Mouse (Mus musculus): ENCODE results near the gene Tbx5. TPM values are rescaled to one million over a fixed set of nuclear protein-coding genes. Genes with fewer than 3 reads are reported as not detected.

Tbx5 gene
- total and polyA plus RNA-seq, 3 experiments: 0.05 TPM; not detected in 2

GRCm38 (mm10) chr5:119827341-119827740, 5.1 kb upstream of the Tbx5 start:
- TF ChIP-seq GATA1 (IDR thresholded peaks at IDR 0.05; ENCODE audit: borderline replicate concordance, low read length): no peak
- TF ChIP-seq TAL1 (conservative IDR thresholded peaks at IDR 0.05; ENCODE audit: low read depth, low read length): no peak
- no peak for TF ChIP-seq POLR2AphosphoS5 (IDR thresholded peaks at IDR 0.05; ENCODE audit: insufficient replicate concordance, low read depth, low read length)
- no peak for TF ChIP-seq GATA2 (IDR thresholded peaks at IDR 0.05; ENCODE audit: borderline replicate concordance, low read depth, low read length)
- no peak for TF ChIP-seq CTCF (IDR thresholded peaks at IDR 0.05; ENCODE audit: low read depth, low read length)
- Histone ChIP-seq H3K36me3 (replicated peaks) (no peaks in the 10 kb centered on the region), H3K4me3 (ENCODE audit: low read depth, low read length) (no peak overlapping the region), H3K4me1 (ENCODE audit: insufficient read depth, low read depth, low read length) (no peaks in the 10 kb centered on the region), H3K9me3 (replicated peaks) (peaks cover 81% of the 10 kb centered on the region), H3K27me3 (ENCODE audit: insufficient read depth, low read length) (no peaks in the 10 kb centered on the region; the same call in 1 of the 2 replicates)
- ATAC-seq (ENCODE audit: extremely low read depth, insufficient number of reproducible peaks, low FRiP score, poor library complexity, severe bottlenecking) (no peak), DNase-seq (ENCODE audit: low spot score) (no peak)

- no peak for DNase-seq (ENCODE audit: low spot score)
- TF ChIP-seq TAL1 (conservative IDR thresholded peaks at IDR 0.05; ENCODE audit: low read depth, low read length) (no peak), GATA1 (IDR thresholded peaks at IDR 0.05; ENCODE audit: borderline replicate concordance, low read length) (no peak), POLR2AphosphoS5 (IDR thresholded peaks at IDR 0.05; ENCODE audit: insufficient replicate concordance, low read depth, low read length) (no peak), CTCF (IDR thresholded peaks at IDR 0.05; ENCODE audit: low read depth, low read length) (no peak), GATA2 (IDR thresholded peaks at IDR 0.05; ENCODE audit: borderline replicate concordance, low read depth, low read length) (no peak)
- no peaks in the 10 kb centered on the region for H3K36me3 ChIP-seq (replicated peaks)
- H3K27me3 ChIP-seq (ENCODE audit: insufficient read depth, low read length): no peaks in the 10 kb centered on the region; the same call in 1 of the 2 replicates
- H3K4me1 ChIP-seq (ENCODE audit: insufficient read depth, low read depth, low read length): no peaks in the 10 kb centered on the region
- peaks cover 75% of the 10 kb centered on the region for H3K9me3 ChIP-seq (replicated peaks)
- ATAC-seq (ENCODE audit: extremely low read depth, insufficient number of reproducible peaks, low FRiP score, poor library complexity, severe bottlenecking): no peak
- no peak overlapping the region for H3K4me3 ChIP-seq (ENCODE audit: low read depth, low read length)
These were observed 1.9 kb upstream of the Tbx5 start for GRCm38 (mm10) chr5:119830611-119831010.

GRCm38 (mm10) chr5:119831201-119831771, 1.2 kb upstream of the Tbx5 start:
- ATAC-seq (ENCODE audit: extremely low read depth, insufficient number of reproducible peaks, low FRiP score, poor library complexity, severe bottlenecking) (no peak), DNase-seq (ENCODE audit: low spot score) (no peak)
- no peaks in the 10 kb centered on the region; the same call in 1 of the 2 replicates for H3K27me3 ChIP-seq (ENCODE audit: insufficient read depth, low read length)
- TF ChIP-seq CTCF (IDR thresholded peaks at IDR 0.05; ENCODE audit: low read depth, low read length): no peak
- no peak for TF ChIP-seq GATA1 (IDR thresholded peaks at IDR 0.05; ENCODE audit: borderline replicate concordance, low read length)
- TF ChIP-seq TAL1 (conservative IDR thresholded peaks at IDR 0.05; ENCODE audit: low read depth, low read length): no peak
- TF ChIP-seq GATA2 (IDR thresholded peaks at IDR 0.05; ENCODE audit: borderline replicate concordance, low read depth, low read length): no peak
- TF ChIP-seq POLR2AphosphoS5 (IDR thresholded peaks at IDR 0.05; ENCODE audit: insufficient replicate concordance, low read depth, low read length): no peak
- no peaks in the 10 kb centered on the region for H3K36me3 ChIP-seq (replicated peaks)
- no peak overlapping the region; the same call in 1 of the 2 replicates for H3K4me3 ChIP-seq (ENCODE audit: low read depth, low read length)
- peaks cover 77% of the 10 kb centered on the region for H3K9me3 ChIP-seq (replicated peaks)
- no peaks in the 10 kb centered on the region for H3K4me1 ChIP-seq (ENCODE audit: insufficient read depth, low read depth, low read length)

- no peak for TF ChIP-seq CTCF (IDR thresholded peaks at IDR 0.05; ENCODE audit: low read depth, low read length)
- no peak for TF ChIP-seq GATA1 (IDR thresholded peaks at IDR 0.05; ENCODE audit: borderline replicate concordance, low read length)
- no peak for TF ChIP-seq TAL1 (conservative IDR thresholded peaks at IDR 0.05; ENCODE audit: low read depth, low read length)
- no peak for TF ChIP-seq GATA2 (IDR thresholded peaks at IDR 0.05; ENCODE audit: borderline replicate concordance, low read depth, low read length)
- TF ChIP-seq POLR2AphosphoS5 (IDR thresholded peaks at IDR 0.05; ENCODE audit: insufficient replicate concordance, low read depth, low read length): no peak
- H3K27me3 ChIP-seq (ENCODE audit: insufficient read depth, low read length): no peaks in the 10 kb centered on the region; the same call in 1 of the 2 replicates
- H3K4me1 ChIP-seq (ENCODE audit: insufficient read depth, low read depth, low read length): no peaks in the 10 kb centered on the region
- DNase-seq (ENCODE audit: low spot score) (no peak), ATAC-seq (ENCODE audit: extremely low read depth, insufficient number of reproducible peaks, low FRiP score, poor library complexity, severe bottlenecking) (no peak)
- H3K4me3 ChIP-seq (ENCODE audit: low read depth, low read length): no peak overlapping the region
- peaks cover 76% of the 10 kb centered on the region for H3K9me3 ChIP-seq (replicated peaks)
- no peaks in the 10 kb centered on the region for H3K36me3 ChIP-seq (replicated peaks)
These were observed 533 bp upstream of the Tbx5 start for GRCm38 (mm10) chr5:119831791-119832478.

DNA sequence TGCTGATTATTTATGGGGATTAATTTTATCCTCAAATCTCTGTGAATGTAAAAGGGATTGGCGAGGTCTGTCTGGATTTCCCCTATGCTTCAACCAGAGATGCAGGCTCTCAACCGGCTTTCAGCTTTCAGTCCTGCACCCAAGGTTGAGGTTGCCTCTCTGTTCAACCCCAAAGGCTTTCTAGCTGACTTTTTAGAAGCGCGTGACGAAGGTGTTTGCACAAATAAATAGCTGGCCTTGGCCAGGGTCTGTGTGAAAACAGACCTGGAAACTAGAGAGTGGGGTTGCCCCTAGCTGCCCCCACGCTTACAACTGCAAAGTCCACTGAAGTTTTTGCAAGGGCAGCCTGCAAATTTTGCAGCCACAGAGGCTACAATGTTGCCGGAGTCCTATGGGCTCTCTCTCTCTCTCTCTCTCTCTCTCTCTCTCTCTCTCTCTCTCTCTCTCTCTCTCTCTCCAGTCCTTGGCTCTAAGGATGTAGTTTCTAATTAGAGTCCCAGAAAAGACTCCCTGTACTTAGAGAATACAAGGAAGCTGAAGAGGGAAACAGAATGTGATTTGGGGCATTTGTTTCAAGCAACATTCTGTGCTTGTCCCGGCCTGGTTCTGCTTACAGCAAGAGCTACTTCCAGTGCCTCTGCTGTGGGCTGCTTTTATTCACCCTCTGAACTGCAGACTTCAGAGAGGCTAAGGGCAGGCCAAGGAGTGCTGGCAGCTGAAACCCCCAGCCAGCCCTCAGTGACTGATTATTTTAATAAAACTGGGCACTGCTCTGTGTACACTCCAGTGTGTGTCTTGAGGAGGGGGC, 959 bp downstream of the Tbx5 start:
- Histone ChIP-seq H3K36me3 (replicated peaks) (no peaks in the 10 kb centered on the region), H3K4me3 (ENCODE audit: low read depth, low read length) (no peak overlapping the region), H3K4me1 (ENCODE audit: insufficient read depth, low read depth, low read length) (no peaks in the 10 kb centered on the region), H3K9me3 (replicated peaks) (peaks cover 71% of the 10 kb centered on the region), H3K27me3 (ENCODE audit: insufficient read depth, low read length) (no peaks in the 10 kb centered on the region; the same call in 1 of the 2 replicates)
- DNase-seq (ENCODE audit: low spot score) (no peak), ATAC-seq (ENCODE audit: extremely low read depth, insufficient number of reproducible peaks, low FRiP score, poor library complexity, severe bottlenecking) (no peak)
- no peak for TF ChIP-seq GATA1 (IDR thresholded peaks at IDR 0.05; ENCODE audit: borderline replicate concordance, low read length)
- no peak for TF ChIP-seq POLR2AphosphoS5 (IDR thresholded peaks at IDR 0.05; ENCODE audit: insufficient replicate concordance, low read depth, low read length)
- TF ChIP-seq CTCF (IDR thresholded peaks at IDR 0.05; ENCODE audit: low read depth, low read length): no peak
- TF ChIP-seq GATA2 (IDR thresholded peaks at IDR 0.05; ENCODE audit: borderline replicate concordance, low read depth, low read length): no peak
- TF ChIP-seq TAL1 (conservative IDR thresholded peaks at IDR 0.05; ENCODE audit: low read depth, low read length): no peak

- no peak for TF ChIP-seq GATA2 (IDR thresholded peaks at IDR 0.05; ENCODE audit: borderline replicate concordance, low read depth, low read length)
- TF ChIP-seq POLR2AphosphoS5 (IDR thresholded peaks at IDR 0.05; ENCODE audit: insufficient replicate concordance, low read depth, low read length): no peak
- no peak for TF ChIP-seq TAL1 (conservative IDR thresholded peaks at IDR 0.05; ENCODE audit: low read depth, low read length)
- TF ChIP-seq GATA1 (IDR thresholded peaks at IDR 0.05; ENCODE audit: borderline replicate concordance, low read length): no peak
- no peak for TF ChIP-seq CTCF (IDR thresholded peaks at IDR 0.05; ENCODE audit: low read depth, low read length)
- no peak overlapping the region for H3K4me3 ChIP-seq (ENCODE audit: low read depth, low read length)
- H3K4me1 ChIP-seq (ENCODE audit: insufficient read depth, low read depth, low read length): no peaks in the 10 kb centered on the region
- H3K27me3 ChIP-seq (ENCODE audit: insufficient read depth, low read length): no peaks in the 10 kb centered on the region; the same call in 1 of the 2 replicates
- H3K9me3 ChIP-seq (replicated peaks): peaks cover 71% of the 10 kb centered on the region
- DNase-seq (ENCODE audit: low spot score) (no peak), ATAC-seq (ENCODE audit: extremely low read depth, insufficient number of reproducible peaks, low FRiP score, poor library complexity, severe bottlenecking) (no peak)
- no peaks in the 10 kb centered on the region for H3K36me3 ChIP-seq (replicated peaks)
These were observed 1.5 kb downstream of the Tbx5 start for GRCm38 (mm10) chr5:119834031-119834403.
